Mouse (Mus musculus) embryonic stem cell, embryonic (primary cell): ENCODE results near the gene Gm14419.
"Not testable (repeated sequence)": the region's sequence is repeated elsewhere in the genome, so short reads cannot be mapped to it uniquely, and the experiment has no call there.

ENCODE experiments used
- CTCF ChIA-PET, 4 experiments: fragments of 300-600 bp in 2 of 4; fragments of 350-600 bp in 2 of 4; sonication (Branson Sonifier 250); formaldehyde crosslinking; loops; one replicate each; lab custom pipeline; 2022; ENCODE audit warnings: inconsistent platforms in 2 of 4; lab: Charles Lee
- POLR2A ChIA-PET, 4 experiments: fragments of 300-600 bp in 2 of 4; fragments of 350-600 bp in 2 of 4; sonication (Branson Sonifier 250); formaldehyde crosslinking; loops; one replicate each; lab custom pipeline; 2022; ENCODE audit warnings: antibody characterized with exemption in 4 of 4, inconsistent platforms in 1 of 4; lab: Charles Lee

Gene Gm14419

DNA sequence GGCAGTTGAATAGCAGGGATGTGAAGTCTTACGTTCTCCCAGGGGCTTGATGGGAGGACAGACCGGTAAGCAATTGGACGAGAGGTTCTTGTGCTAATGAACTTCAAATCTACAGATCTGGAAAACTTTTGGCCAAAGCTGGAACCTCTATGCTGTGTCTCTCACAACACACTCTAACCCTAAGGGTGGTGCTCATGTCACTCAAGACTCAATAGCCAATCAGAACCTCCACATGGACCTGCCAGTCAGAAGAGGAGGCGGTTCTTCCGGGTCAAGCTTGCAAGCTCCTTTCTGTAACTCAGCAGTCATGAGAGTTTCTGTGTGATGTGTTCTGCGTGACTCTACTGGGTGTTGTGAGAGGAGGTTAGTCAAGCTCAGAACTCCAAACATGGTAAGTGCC, at the start of gene Gm14419:
Gene Gm14419 (plus strand): TSS at position 301 of the 400 bp plus-strand sequence.
- CTCF ChIA-PET: not testable (repeated sequence)

More for the DNA sequence above, at the start of gene Gm14419:
- POLR2A ChIA-PET: not testable (repeated sequence)
